Mouse (Mus musculus): ENCODE results near the gene Gm20696. TPM values are rescaled to one million over a fixed set of nuclear protein-coding genes. Genes with fewer than 3 reads are reported as not detected.

Gm20696 gene
- polyA plus RNA-seq, 2 experiments: 2.0 to 5.9 TPM

- H3K4me2 ChIP-seq (replicated peaks; ENCODE audit: low read depth, low read length, severe bottlenecking): no peak overlapping the region
- ATAC-seq (ENCODE audit: low FRiP score, low read depth) (no peak), DNase-seq (ENCODE audit: low spot score) (no peak)
- WGBS: 82% methylated on average over 3 of the region's 3 CpGs
- H3K27ac ChIP-seq (replicated peaks; ENCODE audit: low read depth, low read length): no peak overlapping the region
- no peaks in the 10 kb centered on the region for H3K27me3 ChIP-seq (ENCODE audit: control insufficient read depth, insufficient read depth, low read length)
- peaks cover 5% of the 10 kb centered on the region; the same call in 1 of the 2 replicates for H3K4me1 ChIP-seq (ENCODE audit: control insufficient read depth, insufficient read depth, low read length)
- no peak for TF ChIP-seq POLR2A (IDR thresholded peaks at IDR 0.05; ENCODE audit: borderline replicate concordance, extremely low read depth, insufficient read depth, insufficient read length)
- H3K36me3 ChIP-seq (ENCODE audit: control insufficient read depth, insufficient read depth, low read length): no peaks in the 10 kb centered on the region; the same call in 1 of the 2 replicates
- H3K9ac ChIP-seq (ENCODE audit: low read depth, low read length, severe bottlenecking): no peak overlapping the region
- H3K9me3 ChIP-seq (ENCODE audit: control insufficient read depth, low read length): no peaks in the 10 kb centered on the region
- no peak overlapping the region for H3K4me3 ChIP-seq (replicated peaks; ENCODE audit: low read length)
Measured at GRCm38 (mm10) chr6:99369156-99369555, 297.4 kb downstream of the Gm20696 start.

- no peak overlapping the region for H3K9ac ChIP-seq (ENCODE audit: low read depth, low read length, severe bottlenecking)
- no peak for ATAC-seq (ENCODE audit: low FRiP score, low read depth)
- WGBS: 85% methylated on average over 4 of the region's 4 CpGs
- H3K4me1 ChIP-seq (ENCODE audit: control insufficient read depth, insufficient read depth, low read length): peaks cover 3% of the 10 kb centered on the region; the same call in 1 of the 2 replicates
- TF ChIP-seq POLR2A (IDR thresholded peaks at IDR 0.05; ENCODE audit: borderline replicate concordance, extremely low read depth, insufficient read depth, insufficient read length): no peak
- no peaks in the 10 kb centered on the region for H3K9me3 ChIP-seq (ENCODE audit: control insufficient read depth, low read length)
- H3K4me3 ChIP-seq (replicated peaks; ENCODE audit: low read length): no peak overlapping the region
- no peaks in the 10 kb centered on the region; the same call in 1 of the 2 replicates for H3K36me3 ChIP-seq (ENCODE audit: control insufficient read depth, insufficient read depth, low read length)
- no peaks in the 10 kb centered on the region for H3K27me3 ChIP-seq (ENCODE audit: control insufficient read depth, insufficient read depth, low read length)
- no peak for DNase-seq (ENCODE audit: low spot score)
- no peak overlapping the region for H3K27ac ChIP-seq (replicated peaks; ENCODE audit: low read depth, low read length)
- H3K4me2 ChIP-seq (replicated peaks; ENCODE audit: low read depth, low read length, severe bottlenecking): no peak overlapping the region
Measured at GRCm38 (mm10) chr6:99368118-99368753, 298.4 kb downstream of the Gm20696 start.

- Histone ChIP-seq H3K4me3 (replicated peaks; ENCODE audit: low read length) (no peak overlapping the region), H3K27me3 (ENCODE audit: control insufficient read depth, insufficient read depth, low read length) (no peaks in the 10 kb centered on the region), H3K4me2 (replicated peaks; ENCODE audit: low read depth, low read length, severe bottlenecking) (no peak overlapping the region), H3K4me1 (ENCODE audit: control insufficient read depth, insufficient read depth, low read length) (no peaks in the 10 kb centered on the region), H3K36me3 (ENCODE audit: control insufficient read depth, insufficient read depth, low read length) (no peaks in the 10 kb centered on the region; the same call in 1 of the 2 replicates), H3K9me3 (ENCODE audit: control insufficient read depth, low read length) (no peaks in the 10 kb centered on the region), H3K27ac (replicated peaks; ENCODE audit: low read depth, low read length) (no peak overlapping the region), H3K9ac (ENCODE audit: low read depth, low read length, severe bottlenecking) (no peak overlapping the region)
- 49% methylated on average over 6 of the region's 6 CpGs for WGBS
- no peak for ATAC-seq (ENCODE audit: low FRiP score, low read depth)
- DNase-seq (ENCODE audit: low spot score): no peak
- no peak for TF ChIP-seq POLR2A (IDR thresholded peaks at IDR 0.05; ENCODE audit: borderline replicate concordance, extremely low read depth, insufficient read depth, insufficient read length)
Measured at GRCm38 (mm10) chr6:99364545-99364944, 302.1 kb downstream of the Gm20696 start.

- 76% methylated on average over 4 of the region's 4 CpGs for WGBS
- Histone ChIP-seq H3K4me2 (replicated peaks; ENCODE audit: low read depth, low read length, severe bottlenecking) (no peak overlapping the region), H3K9me3 (ENCODE audit: control insufficient read depth, low read length) (no peaks in the 10 kb centered on the region), H3K4me3 (replicated peaks; ENCODE audit: low read length) (no peak overlapping the region), H3K27ac (replicated peaks; ENCODE audit: low read depth, low read length) (no peak overlapping the region), H3K9ac (ENCODE audit: low read depth, low read length, severe bottlenecking) (no peak overlapping the region), H3K36me3 (ENCODE audit: control insufficient read depth, insufficient read depth, low read length) (no peaks in the 10 kb centered on the region; the same call in 1 of the 2 replicates), H3K27me3 (ENCODE audit: control insufficient read depth, insufficient read depth, low read length) (no peaks in the 10 kb centered on the region), H3K4me1 (ENCODE audit: control insufficient read depth, insufficient read depth, low read length) (no peaks in the 10 kb centered on the region)
- ATAC-seq (ENCODE audit: low FRiP score, low read depth) (no peak), DNase-seq (ENCODE audit: low spot score) (no peak)
- TF ChIP-seq POLR2A (IDR thresholded peaks at IDR 0.05; ENCODE audit: borderline replicate concordance, extremely low read depth, insufficient read depth, insufficient read length): no peak
Measured at GRCm38 (mm10) chr6:99360581-99360980, 306.0 kb downstream of the Gm20696 start.

GRCm38 (mm10) chr6:99359765-99360499 is 306.7 kb downstream of the Gm20696 start:
- H3K4me1 ChIP-seq (ENCODE audit: control insufficient read depth, insufficient read depth, low read length): no peaks in the 10 kb centered on the region
- no peak for DNase-seq (ENCODE audit: low spot score)
- 82% methylated on average over 6 of the region's 6 CpGs for WGBS
- H3K9me3 ChIP-seq (ENCODE audit: control insufficient read depth, low read length): no peaks in the 10 kb centered on the region
- ATAC-seq (ENCODE audit: low FRiP score, low read depth): no peak
- H3K36me3 ChIP-seq (ENCODE audit: control insufficient read depth, insufficient read depth, low read length): no peaks in the 10 kb centered on the region; the same call in 1 of the 2 replicates
- no peak overlapping the region for H3K27ac ChIP-seq (replicated peaks; ENCODE audit: low read depth, low read length)
- no peak overlapping the region for H3K9ac ChIP-seq (ENCODE audit: low read depth, low read length, severe bottlenecking)
- H3K4me2 ChIP-seq (replicated peaks; ENCODE audit: low read depth, low read length, severe bottlenecking): no peak overlapping the region
- H3K4me3 ChIP-seq (replicated peaks; ENCODE audit: low read length): no peak overlapping the region
- no peak for TF ChIP-seq POLR2A (IDR thresholded peaks at IDR 0.05; ENCODE audit: borderline replicate concordance, extremely low read depth, insufficient read depth, insufficient read length)
- no peaks in the 10 kb centered on the region for H3K27me3 ChIP-seq (ENCODE audit: control insufficient read depth, insufficient read depth, low read length)
